Mouse (Mus musculus): ENCODE measurements around the gene Fahd1.
A peak's percentile ranks its signal among the peaks of the same experiment; 100 is the strongest.

Fahd1 gene

GRCm38 (mm10) chr17:24847386-24847785 is 2.8 kb downstream of the Fahd1 start:
- DNase-seq (ENCODE audit: low read depth, low spot score): no peak

- no peak for DNase-seq (ENCODE audit: low read depth, low spot score)
Observed at GRCm38 (mm10) chr17:24844525-24844924, 5.6 kb downstream of the Fahd1 start.

GRCm38 (mm10) chr17:24842631-24843030 is 7.5 kb downstream of the Fahd1 start:
- no peak for DNase-seq (ENCODE audit: low read depth, low spot score)

GRCm38 (mm10) chr17:24841133-24841532 is 9.0 kb downstream of the Fahd1 start:
- peak; percentile 25 for DNase-seq (ENCODE audit: low read depth, low spot score)

- no peak for DNase-seq (ENCODE audit: low read depth, low spot score)
Observed at GRCm38 (mm10) chr17:24840341-24840740, 9.8 kb downstream of the Fahd1 start.

GRCm38 (mm10) chr17:24839842-24840241 is 10.3 kb downstream of the Fahd1 start, which contains the start of gene Hagh:
TSS of gene Hagh (plus strand) at chr17:24840143.
- no peak for DNase-seq (ENCODE audit: low read depth, low spot score)

- DNase-seq (ENCODE audit: low read depth, low spot score): no peak
Observed at GRCm38 (mm10) chr17:24821351-24822280, 28.5 kb downstream of the Fahd1 start.

GRCm38 (mm10) chr17:24819469-24819868 is 30.7 kb downstream of the Fahd1 start:
- no peak for DNase-seq (ENCODE audit: low read depth, low spot score)

GRCm38 (mm10) chr17:24818172-24818571 is 32.0 kb downstream of the Fahd1 start:
- DNase-seq (ENCODE audit: low read depth, low spot score): no peak

GRCm38 (mm10) chr17:24817503-24817902 is 32.7 kb downstream of the Fahd1 start:
- no peak for DNase-seq (ENCODE audit: low read depth, low spot score)

GRCm38 (mm10) chr17:24815256-24815655 is 34.9 kb downstream of the Fahd1 start:
- no peak for DNase-seq (ENCODE audit: low read depth, low spot score)

- DNase-seq (ENCODE audit: low read depth, low spot score): no peak
Observed at GRCm38 (mm10) chr17:24812215-24812614, 37.9 kb downstream of the Fahd1 start.

- peak; percentile 89 for DNase-seq (ENCODE audit: low read depth, low spot score)
Observed at GRCm38 (mm10) chr17:24811211-24811610, 39.0 kb downstream of the Fahd1 start.

GRCm38 (mm10) chr17:24803952-24804951 is 45.9 kb downstream of the Fahd1 start, which contains the start of gene Meiob:
TSS of gene Meiob (plus strand) at chr17:24804289.
- peak; percentile 86 for DNase-seq (ENCODE audit: low read depth, low spot score)

GRCm38 (mm10) chr17:24800524-24800923 is 49.6 kb downstream of the Fahd1 start:
- no peak for DNase-seq (ENCODE audit: low read depth, low spot score)

GRCm38 (mm10) chr17:24799476-24799875 is 50.7 kb downstream of the Fahd1 start:
- DNase-seq (ENCODE audit: low read depth, low spot score): no peak

Data from R1 (cell line).